Mouse (Mus musculus) heart, adult 18-20 months (tissue): ENCODE data around the gene Naa30. TPM values are rescaled to one million over a fixed set of nuclear protein-coding genes. Genes with fewer than 3 reads are reported as not detected.

Experiments used
- DNase-seq, 2 experiments: peaks; one replicate each; pipeline ENCODE4 v3.0.0; 2021 to 2022; ENCODE audit warnings: mixed read lengths in 1 of 2
- total RNA-seq, 2 experiments: library from RNA; stranded (reverse); gene quantifications; 2 replicates each; pipeline ENCODE4 v1.2.3; 2021

Naa30 gene
- total RNA-seq, 2 experiments from 2014 or later, result 18.3 to 22.9 TPM

DNA sequence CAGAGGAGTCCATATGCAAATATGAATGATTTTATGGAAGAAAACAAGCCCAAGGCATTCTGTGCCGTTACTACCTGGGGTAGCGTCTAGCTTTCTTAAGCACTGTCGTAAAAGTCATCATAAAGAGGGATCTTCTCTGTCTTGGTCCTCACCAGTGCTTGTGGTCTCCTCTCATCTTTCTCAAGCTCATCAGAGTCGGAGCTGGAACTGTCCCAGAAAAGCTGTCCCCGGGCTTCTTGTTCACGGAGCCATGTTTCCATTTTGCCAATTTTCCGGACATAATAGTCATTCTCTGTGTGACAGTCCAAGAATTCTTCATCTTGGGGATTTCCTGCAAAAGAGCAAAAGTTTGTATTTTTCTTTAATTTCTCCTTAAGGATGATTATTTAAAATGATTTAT, 54.4 kb downstream of the Naa30 start:
- no peak for DNase-seq

DNA sequence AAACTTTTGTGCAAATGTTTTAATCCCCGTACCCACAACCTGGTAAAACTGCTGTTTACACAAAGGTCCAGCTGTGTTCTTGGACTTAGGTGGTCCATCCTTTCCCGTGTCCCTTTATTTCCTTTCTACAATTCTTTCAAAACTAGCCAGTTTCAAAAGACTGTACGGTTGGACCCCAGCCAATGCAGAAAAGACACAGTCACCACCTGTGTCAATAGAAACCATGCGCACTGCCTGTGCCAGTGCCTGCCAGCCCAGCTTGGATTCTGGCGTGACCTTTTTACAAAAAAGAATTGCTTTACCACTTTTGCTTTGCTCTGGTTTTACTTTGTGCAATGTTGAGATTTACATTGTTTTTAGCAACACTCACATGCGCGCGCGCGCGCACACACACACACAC, 55.0 kb downstream of the Naa30 start:
- no peak for DNase-seq

DNA sequence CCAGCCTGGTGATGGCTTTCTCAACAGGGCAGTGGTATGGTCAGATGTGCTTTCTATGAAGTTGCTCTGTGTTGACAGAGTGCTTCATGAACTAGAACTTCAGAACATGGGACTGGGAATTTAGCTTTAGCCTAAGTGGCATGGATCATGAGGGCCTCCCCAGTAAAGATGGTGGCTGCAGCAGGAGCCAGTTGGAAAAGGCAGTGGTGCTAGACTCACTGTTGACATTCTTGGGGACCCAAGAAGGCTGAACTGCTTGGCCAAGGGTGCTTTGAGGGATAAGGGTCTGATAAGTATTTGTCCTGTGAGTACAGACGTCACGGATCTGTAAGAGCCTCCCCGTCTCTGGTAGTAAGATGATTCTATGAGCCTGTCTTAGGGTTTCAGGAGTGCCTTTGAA, 59.8 kb downstream of the Naa30 start:
- no peak for DNase-seq

GRCm38 (mm10) chr14:49234788-49235515, 62.9 kb downstream of the Naa30 start:
- DNase-seq, result peak; percentile 21 to 43

- peak; percentile 42 to 63 for DNase-seq
Observed at GRCm38 (mm10) chr14:49238206-49238605, 66.2 kb downstream of the Naa30 start.

Other genes starting within 250 kb of the Naa30 start
- 10 to 100 TPM in 1 of 2 experiments, 1 to 10 TPM in 1; 8.1 to 11.6 TPM for gene Ap5m1, start 106.1 kb upstream of the Naa30 start, total RNA-seq
- 10 to 100 TPM; 17.5 to 18.3 TPM for gene Exoc5, start 105.6 kb upstream of the Naa30 start, total RNA-seq
- gene ccdc198, start 73.2 kb downstream of the Naa30 start, total RNA-seq, result not detected